Mouse (Mus musculus) retina, postnatal 1 day (tissue): Measurements from ENCODE around the gene Trim46.
A peak's percentile ranks its signal among the peaks of the same experiment; 100 is the strongest.

Experiments
- DNase-seq: peaks from one replicate; pipeline ENCODE4 v3.0.0-alpha.2; 2012

Trim46 gene

DNA sequence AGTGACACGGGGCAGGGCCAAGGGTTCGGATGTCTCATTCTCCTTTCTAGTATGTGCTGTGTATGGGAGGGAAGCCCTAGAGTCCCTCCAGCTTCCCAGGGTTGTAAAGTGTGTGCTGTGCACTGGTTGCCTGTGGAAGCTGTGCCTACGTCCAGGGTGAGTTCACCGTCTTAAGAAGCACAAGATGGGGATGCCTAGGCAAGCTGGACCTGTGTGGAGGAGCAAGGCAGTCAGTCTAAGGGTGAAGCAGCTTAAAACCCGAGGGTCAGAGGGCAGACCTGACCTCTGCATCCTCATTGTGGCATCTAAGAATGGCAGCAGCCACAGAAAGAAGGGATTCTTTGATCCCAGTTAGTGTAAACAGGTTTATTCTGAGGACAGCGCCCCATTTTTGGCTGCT lies 37.4 kb downstream of the Trim46 start:
- no peak for DNase-seq

DNA sequence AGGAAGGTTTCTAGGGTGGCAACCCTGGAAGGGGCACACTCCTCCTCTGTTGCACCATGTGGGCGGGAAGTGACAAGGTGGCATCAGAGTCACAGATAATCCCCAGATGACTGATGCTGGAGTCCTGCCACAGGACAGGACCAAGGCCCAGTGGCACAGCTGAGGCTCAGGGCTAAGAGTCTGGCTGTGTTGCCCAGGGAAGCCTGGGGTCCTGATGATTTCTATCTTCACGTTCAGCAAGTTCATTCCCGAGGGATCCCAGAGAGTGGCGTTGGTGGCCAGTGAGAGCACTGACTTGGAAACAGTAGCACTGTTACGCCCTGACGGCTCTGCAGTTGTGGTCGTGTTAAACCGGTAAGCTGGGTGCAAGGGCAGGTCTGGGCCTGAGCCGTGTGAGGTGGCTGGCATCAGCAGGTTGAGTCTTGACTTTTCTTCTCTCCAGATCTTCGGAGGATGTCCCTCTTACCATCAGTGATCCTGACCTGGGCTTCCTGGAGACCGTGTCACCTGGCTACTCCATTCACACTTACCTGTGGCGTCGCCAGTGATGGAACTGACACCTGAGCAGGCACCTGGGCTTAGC lies 37.9 kb downstream of the Trim46 start:
- no peak for DNase-seq

DNA sequence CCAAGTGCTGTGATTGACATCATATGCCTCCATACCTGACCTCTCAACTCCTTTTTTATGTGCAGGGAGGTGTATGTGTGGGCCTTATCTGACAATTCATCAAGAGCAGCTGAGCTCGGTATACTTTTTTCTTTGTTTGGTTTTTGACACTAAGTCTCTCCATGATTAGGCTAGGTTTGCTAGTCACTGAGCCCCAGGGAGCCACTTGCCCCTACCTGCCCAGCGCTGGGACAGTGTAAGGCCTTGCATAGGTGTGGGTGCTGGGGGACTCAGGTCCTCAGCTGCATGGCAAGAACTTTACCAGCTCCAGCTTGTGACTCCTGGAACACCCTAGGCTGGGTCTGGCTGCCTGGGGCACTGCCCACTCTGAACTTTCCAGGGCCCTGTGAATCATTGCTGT lies 39.4 kb downstream of the Trim46 start:
- no peak for DNase-seq

DNA sequence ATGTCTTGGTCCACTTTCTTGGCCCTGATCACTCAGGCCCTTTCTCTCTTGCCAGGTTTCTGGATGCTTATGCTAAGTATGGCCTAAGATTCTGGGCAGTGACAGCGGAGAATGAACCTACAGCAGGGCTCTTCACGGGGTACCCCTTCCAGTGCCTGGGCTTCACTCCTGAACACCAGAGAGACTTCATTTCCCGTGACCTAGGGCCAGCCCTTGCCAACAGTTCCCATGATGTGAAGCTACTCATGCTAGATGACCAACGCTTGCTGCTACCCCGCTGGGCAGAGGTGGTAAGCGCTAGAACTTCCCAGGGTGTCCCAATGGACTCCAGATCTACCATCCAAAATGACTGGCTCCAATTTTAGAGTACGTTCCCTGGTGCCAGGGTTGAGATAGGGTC lies 40.0 kb downstream of the Trim46 start:
- no peak for DNase-seq

DNA sequence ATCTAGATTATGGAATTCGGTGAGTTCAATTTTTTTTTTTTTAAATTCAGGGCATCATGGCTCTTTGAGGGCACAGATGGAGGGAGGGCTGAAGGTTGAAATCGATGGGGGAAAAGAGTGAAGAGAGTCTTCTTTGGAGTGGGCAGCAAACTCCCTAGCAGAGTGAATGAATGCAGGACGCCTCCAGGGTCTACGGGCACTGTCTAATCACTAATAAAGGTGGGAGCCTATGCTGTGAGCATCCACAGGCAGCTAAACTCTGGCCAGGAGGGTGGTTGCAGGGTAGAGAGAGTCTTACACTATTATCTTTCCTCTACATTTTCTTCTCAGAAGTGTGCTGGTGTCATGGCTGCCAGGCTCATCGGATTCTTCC lies 43.0 kb downstream of the Trim46 start:
- DNase-seq, result no peak

DNA sequence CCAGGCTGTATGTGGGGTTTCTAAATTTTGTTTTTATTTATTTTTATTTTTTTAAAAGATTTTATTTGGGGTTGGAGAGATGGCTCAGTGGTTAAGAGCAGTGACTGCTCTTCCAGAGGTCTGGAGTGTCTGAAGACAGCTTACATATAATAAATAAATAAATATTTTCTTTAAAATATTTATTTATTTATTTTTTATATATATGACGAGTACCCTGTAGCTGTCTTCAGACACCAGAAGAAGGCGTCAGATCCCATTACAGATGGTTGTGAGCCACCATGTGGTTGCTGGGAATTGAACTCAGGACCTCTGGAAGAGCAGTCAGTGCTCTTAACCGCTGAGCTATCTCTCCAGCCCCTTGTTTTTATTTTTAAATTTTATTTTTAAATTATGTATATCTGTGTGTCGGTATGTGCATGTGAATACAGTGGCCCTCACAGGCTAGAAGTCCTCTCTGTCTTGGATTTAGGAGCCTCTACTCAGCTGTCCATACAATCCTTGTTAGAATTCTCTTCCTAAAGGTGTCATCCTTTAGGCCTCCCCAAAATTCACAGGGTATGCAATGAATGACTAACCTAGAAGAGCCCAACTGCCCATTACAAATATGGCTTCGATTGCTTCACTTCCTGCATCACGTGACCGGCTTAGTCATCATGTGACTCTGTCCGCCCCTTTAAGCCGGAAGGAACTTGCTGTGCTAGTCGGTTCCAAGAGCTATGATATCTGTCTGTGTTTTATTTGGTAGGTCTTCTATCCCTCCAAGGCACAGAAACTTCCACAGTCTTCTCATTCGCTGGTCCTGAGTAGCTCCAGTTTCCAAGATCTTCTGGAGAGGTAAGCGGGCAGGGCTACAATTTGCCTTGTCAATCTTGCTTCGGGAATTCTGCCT lies 43.6 kb downstream of the Trim46 start, which contains the start of gene Gba:
Gba (plus strand) TSS at position 676 of the 889 bp plus-strand sequence.
- peak; percentile 94 for DNase-seq

DNA sequence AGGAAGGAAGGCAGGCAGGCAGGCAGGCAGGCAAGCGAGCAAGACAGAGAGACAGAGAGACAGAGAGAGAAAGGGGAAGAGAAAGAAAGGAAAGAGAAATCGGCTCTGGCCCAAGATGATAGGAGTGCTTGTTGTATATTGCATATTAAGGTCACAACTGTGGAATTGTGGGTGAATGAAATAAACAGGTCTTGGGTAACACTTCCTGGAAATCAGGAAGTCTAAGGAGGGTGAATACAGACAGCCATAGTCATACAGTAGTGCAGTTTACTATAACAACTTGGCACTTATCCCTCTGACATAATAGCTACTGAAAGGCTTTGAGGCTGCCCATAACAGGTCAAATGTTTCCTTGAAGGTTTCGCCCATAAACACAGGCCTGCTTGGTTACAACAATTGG lies 46.3 kb downstream of the Trim46 start:
- DNase-seq, result no peak

DNA sequence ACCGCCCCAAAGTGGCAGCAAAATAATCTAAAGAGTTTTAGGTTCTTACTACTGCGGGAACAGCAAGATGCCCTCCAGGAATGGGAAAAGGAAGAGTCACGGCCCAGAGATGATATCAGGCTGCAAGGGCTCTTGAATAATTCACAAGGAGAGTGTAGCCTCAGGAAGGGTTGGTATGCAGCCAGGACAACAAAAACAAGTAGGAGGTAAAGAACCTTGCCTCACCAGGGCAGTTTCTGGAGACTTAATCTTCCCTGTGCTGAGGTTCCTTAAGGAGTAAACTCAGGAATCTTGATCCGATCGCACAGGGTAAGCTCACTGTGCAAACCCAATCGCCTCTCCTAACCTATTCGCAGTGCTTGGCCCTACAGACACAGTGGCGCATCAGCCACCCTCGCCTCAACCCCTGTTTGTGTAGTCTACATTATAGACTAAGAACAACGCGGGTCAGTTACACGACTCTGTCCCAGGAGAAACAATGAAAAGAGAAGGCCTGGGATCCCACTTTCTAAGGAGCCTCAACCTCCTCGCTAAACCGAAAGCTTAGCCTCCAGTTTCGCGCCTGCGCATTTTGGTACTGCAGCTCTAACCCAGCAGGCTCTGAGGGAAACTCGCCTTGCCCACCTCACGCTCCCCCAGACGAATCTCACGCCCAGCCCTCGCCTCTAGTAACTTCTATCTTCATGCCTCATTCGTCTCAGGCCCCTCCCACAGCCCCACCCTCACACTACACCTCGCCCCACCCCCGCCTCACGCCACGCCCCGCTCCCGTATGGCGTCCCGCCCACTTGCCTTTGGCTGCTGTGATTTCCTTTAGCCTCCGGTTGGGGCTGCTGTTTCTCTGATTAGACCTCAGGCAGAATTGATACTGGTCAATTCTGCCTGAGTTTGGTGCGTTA lies 49.9 kb downstream of the Trim46 start:
- peak; percentile 95 for DNase-seq

DNA sequence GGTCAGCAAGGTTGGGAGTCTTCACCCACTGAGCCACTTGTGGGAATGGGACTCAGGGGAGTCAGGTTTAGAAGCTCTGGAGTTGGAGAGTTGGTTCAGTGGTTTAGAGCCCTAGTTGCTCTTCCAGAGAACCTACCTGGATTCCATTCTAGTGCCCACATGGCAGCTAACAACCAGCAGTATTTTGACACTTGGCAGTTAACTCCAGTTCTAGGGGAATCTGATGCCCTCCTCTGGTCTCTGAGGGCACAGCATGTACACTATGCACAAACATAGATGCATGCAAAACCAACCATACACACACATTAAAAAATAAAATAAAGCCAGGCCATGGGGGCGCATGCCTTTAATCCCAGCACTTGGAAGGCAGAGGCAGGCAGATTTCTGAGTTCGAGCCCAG lies 52.3 kb downstream of the Trim46 start:
- peak; percentile 40 for DNase-seq

DNA sequence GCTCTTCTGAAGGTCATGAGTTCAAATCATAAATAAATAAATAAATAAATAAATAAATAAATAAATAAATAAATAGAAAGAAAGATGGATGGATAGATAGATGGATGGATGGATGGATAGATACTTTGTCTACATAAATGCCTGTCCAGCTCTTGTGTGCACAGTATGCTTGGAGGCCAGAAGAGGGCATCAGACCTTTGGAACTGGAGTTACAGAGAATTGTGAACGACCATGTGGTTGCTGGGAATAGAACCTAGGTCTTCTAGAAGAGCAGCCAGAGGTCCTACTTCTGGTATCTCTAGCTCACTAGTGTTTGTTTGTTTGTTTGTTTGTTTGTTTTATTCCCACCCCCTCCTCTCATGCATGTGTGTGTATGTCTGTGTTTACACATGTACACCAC lies 52.8 kb downstream of the Trim46 start:
- DNase-seq, result no peak

DNA sequence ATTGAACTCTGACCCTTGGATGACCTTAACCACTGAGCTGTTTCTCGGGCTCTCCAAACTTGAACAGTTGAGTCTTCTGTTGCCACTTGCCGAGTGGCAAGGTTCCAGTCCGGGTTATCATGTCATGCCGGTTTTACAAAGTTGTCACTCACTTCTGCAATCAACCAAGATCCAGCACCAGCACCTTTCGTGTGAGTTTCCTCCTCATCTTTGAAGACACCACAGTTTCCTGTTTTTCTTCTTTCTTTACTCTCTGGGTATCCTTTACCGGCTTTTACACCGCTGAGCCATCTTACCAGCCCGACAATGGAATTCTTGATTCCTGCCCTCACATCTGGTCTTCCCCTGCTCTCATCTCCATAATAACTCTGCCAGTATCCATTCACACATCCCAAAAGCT lies 55.7 kb downstream of the Trim46 start:
- DNase-seq, result no peak

DNA sequence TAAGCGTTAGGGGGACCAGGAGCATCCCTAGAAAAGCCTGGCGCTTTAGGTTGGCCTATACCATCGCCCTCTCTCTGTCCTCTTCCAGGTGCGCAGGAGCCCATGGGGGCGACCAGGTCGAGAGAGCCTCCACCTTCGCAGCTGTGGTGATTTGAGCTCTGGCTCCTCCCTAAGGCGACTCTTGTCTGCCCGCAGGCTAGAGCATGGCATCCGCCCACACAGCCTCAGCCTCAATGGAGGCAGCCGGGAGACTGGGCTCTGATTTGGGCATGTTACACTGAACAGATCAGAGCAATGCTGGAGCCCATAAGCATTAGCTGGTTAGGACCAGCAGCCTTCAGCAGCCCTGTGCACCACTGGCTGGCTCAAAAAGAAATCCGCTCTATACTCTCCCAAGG lies 57.6 kb downstream of the Trim46 start:
- no peak for DNase-seq

DNA sequence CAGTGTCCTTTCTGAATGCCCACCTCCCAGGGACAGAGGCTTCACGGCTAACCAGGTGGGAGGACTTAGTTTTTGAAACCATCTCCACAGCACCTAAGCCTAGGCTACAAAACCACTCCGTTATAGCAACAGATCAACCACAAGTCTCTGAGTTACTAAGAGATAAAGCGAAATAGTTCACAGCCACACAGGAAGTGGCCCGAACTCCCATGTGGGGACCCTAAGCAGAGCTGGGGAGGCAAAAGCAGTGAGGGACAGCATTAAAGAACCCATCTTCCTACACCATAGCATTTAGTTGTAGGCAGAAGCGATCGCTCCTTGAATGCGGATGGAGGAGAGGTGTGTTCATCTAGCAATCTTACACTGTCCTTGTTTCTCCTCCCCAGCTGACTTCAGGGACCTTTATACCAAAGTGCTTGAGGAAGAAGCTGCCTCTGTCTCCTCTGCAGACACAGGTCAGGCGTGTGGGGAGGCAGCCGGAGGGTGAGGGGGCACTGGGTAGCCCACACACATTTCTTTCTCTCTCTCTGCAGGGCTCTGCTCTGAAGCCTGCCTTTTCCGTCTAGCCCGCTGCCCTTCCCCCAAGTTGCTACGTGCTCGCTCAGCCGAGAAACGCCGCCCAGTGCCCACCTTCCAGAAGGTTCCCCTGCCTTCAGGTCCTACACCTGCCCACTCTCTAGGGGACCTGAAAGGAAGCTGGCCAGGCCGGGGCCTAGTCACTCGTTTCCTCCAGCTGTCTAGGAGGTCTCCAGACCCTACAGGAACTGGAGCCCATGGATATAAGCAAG lies 58.2 kb downstream of the Trim46 start:
- DNase-seq, result no peak

DNA sequence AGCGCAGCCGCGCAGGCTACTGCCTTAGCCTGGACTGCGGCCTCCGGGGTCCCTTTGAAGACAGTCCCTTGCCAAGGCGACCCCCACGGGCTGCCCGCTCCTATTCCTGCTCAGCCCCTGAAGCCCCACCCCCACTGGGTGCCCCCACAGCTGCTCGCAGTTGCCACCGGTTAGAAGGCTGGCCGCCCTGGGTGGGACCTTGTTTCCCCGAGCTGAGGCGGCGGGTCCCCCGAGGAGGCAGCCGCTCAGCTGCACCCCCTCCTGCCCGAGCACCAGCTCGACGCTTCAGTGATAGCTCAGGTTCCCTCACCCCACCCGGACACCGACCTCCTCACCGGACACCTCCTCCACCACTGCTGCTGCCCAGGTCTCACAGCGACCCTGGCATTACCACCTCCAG lies 58.9 kb downstream of the Trim46 start:
- DNase-seq, result no peak
